Comparison of ENCODE assay signal across 16 mouse cellular contexts in the genomic region with DNA sequence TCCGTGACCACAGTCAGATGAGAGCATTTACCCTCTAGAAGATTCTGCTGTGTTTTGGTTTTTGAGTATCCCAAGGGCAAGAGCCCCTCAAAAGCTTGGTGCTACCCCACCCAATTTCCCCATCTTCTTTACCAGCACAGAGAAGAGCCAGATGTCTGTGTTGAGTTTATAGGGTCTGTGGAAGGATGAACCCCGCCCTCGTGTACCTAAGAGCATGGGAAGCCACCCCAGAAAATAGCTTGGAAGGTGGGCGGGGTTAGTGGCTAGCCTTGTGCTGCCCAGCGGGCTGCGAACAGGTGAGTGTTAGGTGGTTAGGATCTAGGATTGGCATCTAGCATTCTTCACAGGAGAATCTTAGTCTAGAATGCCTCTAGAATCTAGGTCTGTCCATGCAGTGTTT.
DNase-seq lines count a peak whose midpoint lies in the region; ATAC-seq and TF ChIP-seq lines count a peak whose summit lies in the region.
"Had no signal": no experiment of that assay in that cellular context is flagged by ENCODE, and none has a peak within 500 bp of the region (broad histone marks: within the 10 kb centered on the region; RNA-seq: fewer than 3 reads in every experiment).

No protein-coding gene starts in this region.

- H3K27me3 ChIP-seq in hindbrain, embryonic 14.5 days (ENCODE audit: control insufficient read depth, insufficient read depth, low read length) = no peaks in the 10 kb centered on the region
- H3K27me3 ChIP-seq in hindbrain, embryonic 16.5 days (replicated peaks; ENCODE audit: control insufficient read depth, insufficient read depth, low read length) = no peaks in the 10 kb centered on the region
- H3K27me3 ChIP-seq in embryonic facial prominence, embryonic 10.5 days (replicated peaks; ENCODE audit: low read depth, poor library complexity, severe bottlenecking) = no peaks in the 10 kb centered on the region
- no peaks in the 10 kb centered on the region for H3K27me3 ChIP-seq in midbrain, embryonic 13.5 days
- H3K27me3 ChIP-seq: liver, embryonic 15.5 days had no signal

- 92% methylated on average over 6 of the region's 6 CpGs for WGBS in hindbrain, embryonic 14.5 days
- WGBS in hindbrain, embryonic 16.5 days = 92% methylated on average over 6 of the region's 6 CpGs
- WGBS in embryonic facial prominence, embryonic 10.5 days = 88% methylated on average over 6 of the region's 6 CpGs
- WGBS in midbrain, embryonic 13.5 days = 86% methylated on average over 6 of the region's 6 CpGs
- 91% methylated on average over 6 of the region's 6 CpGs for WGBS in lung, adult 2 months

- DNase-seq in cerebellum, postnatal 25 days = peak; percentile 4 to 11
- DNase-seq in cerebellum, adult 9-11 months = no peak
- DNase-seq in hindbrain, embryonic 14.5 days (ENCODE audit: low spot score) = no peak
- DNase-seq in embryonic facial prominence, embryonic 10.5 days (ENCODE audit: low spot score) = peak; percentile 5
- DNase-seq in lung, adult 2 months = no peak
- DNase-seq in frontal cortex, postnatal 25 days (ENCODE audit: low spot score in 2 of 2) = no peak
- DNase-seq: gastrocnemius, adult 2 months; lung, postnatal 36 days; right cerebral cortex, postnatal 14 days; thymus, postnatal 14 days had no signal

- TF ChIP-seq POLR2A in lung, adult 2 months (IDR thresholded peaks at IDR 0.05; ENCODE audit: borderline replicate concordance, extremely low read depth, low read depth, low read length) = no peak

- H3K36me3 ChIP-seq in hindbrain, embryonic 14.5 days (replicated peaks; ENCODE audit: control insufficient read depth, insufficient read depth) = no peaks in the 10 kb centered on the region
- H3K36me3 ChIP-seq in hindbrain, embryonic 16.5 days (ENCODE audit: control insufficient read depth, insufficient read depth, low read length) = no peaks in the 10 kb centered on the region
- peaks cover 18% of the 10 kb centered on the region for H3K36me3 ChIP-seq in embryonic facial prominence, embryonic 10.5 days (replicated peaks)
- H3K36me3 ChIP-seq in midbrain, embryonic 13.5 days = no peaks in the 10 kb centered on the region
- H3K36me3 ChIP-seq: liver, embryonic 15.5 days had no signal

- H3K4me2 ChIP-seq in hindbrain, embryonic 14.5 days (replicated peaks) = no peak overlapping the region
- H3K4me2 ChIP-seq in hindbrain, embryonic 16.5 days (ENCODE audit: low read length) = no peak overlapping the region
- no peak overlapping the region for H3K4me2 ChIP-seq in midbrain, embryonic 13.5 days (replicated peaks)
- H3K4me2 ChIP-seq: liver, embryonic 15.5 days had no signal

- TF ChIP-seq CTCF in lung, adult 2 months (IDR thresholded peaks at IDR 0.05; ENCODE audit: insufficient read depth, low read length) = no peak

- no peak overlapping the region for H3K9ac ChIP-seq in hindbrain, embryonic 14.5 days
- no peak overlapping the region for H3K9ac ChIP-seq in hindbrain, embryonic 16.5 days (ENCODE audit: low read depth, low read length)
- no peak overlapping the region for H3K9ac ChIP-seq in midbrain, embryonic 13.5 days (replicated peaks)
- H3K9ac ChIP-seq: liver, embryonic 15.5 days had no signal

- H3K9me3 ChIP-seq in hindbrain, embryonic 14.5 days (ENCODE audit: control insufficient read depth, low read length) = no peaks in the 10 kb centered on the region
- no peaks in the 10 kb centered on the region for H3K9me3 ChIP-seq in hindbrain, embryonic 16.5 days (ENCODE audit: control insufficient read depth, low read length)
- no peaks in the 10 kb centered on the region for H3K9me3 ChIP-seq in embryonic facial prominence, embryonic 10.5 days
- no peaks in the 10 kb centered on the region for H3K9me3 ChIP-seq in midbrain, embryonic 13.5 days
- H3K9me3 ChIP-seq: liver, embryonic 15.5 days had no signal

- peak overlapping the region; percentile 61 for H3K27ac ChIP-seq in hindbrain, embryonic 14.5 days
- no peak overlapping the region for H3K27ac ChIP-seq in hindbrain, embryonic 16.5 days (ENCODE audit: low read depth, low read length)
- no peak overlapping the region for H3K27ac ChIP-seq in embryonic facial prominence, embryonic 10.5 days (replicated peaks)
- peak overlapping the region; percentile 92 for H3K27ac ChIP-seq in midbrain, embryonic 13.5 days
- H3K27ac ChIP-seq: liver, embryonic 15.5 days had no signal

- H3K4me3 ChIP-seq in hindbrain, embryonic 14.5 days (replicated peaks; ENCODE audit: low read length) = no peak overlapping the region
- no peak overlapping the region for H3K4me3 ChIP-seq in hindbrain, embryonic 16.5 days (ENCODE audit: low read length)
- H3K4me3 ChIP-seq in embryonic facial prominence, embryonic 10.5 days = no peak overlapping the region
- no peak overlapping the region for H3K4me3 ChIP-seq in midbrain, embryonic 13.5 days (replicated peaks)
- no peak overlapping the region for H3K4me3 ChIP-seq in lung, adult 2 months (replicated peaks; ENCODE audit: extremely low read depth, low read depth, low read length)
- H3K4me3 ChIP-seq: erythroblast, embryonic 14.5 days; gastrocnemius, adult 2 months; heart, adult 2 months; liver, embryonic 15.5 days had no signal

- H3K4me1 ChIP-seq in hindbrain, embryonic 14.5 days (replicated peaks; ENCODE audit: control insufficient read depth, insufficient read depth, low read length) = peaks cover 59% of the 10 kb centered on the region
- H3K4me1 ChIP-seq in hindbrain, embryonic 16.5 days (ENCODE audit: control insufficient read depth, insufficient read depth, low read depth, low read length) = peaks cover 35% of the 10 kb centered on the region
- H3K4me1 ChIP-seq in embryonic facial prominence, embryonic 10.5 days = peaks cover 37% of the 10 kb centered on the region
- H3K4me1 ChIP-seq in midbrain, embryonic 13.5 days (replicated peaks) = peaks cover 59% of the 10 kb centered on the region
- H3K4me1 ChIP-seq in lung, adult 2 months (ENCODE audit: control insufficient read depth, insufficient read depth, low read length) = peaks cover 6% of the 10 kb centered on the region
- H3K4me1 ChIP-seq: liver, embryonic 15.5 days had no signal

- ATAC-seq in hindbrain, embryonic 14.5 days (ENCODE audit: low FRiP score) = no peak
- no peak for ATAC-seq in hindbrain, embryonic 16.5 days
- ATAC-seq in midbrain, embryonic 13.5 days = no peak
- ATAC-seq: inflammation-experienced regulatory T-cells, adult 6 months had no signal

Comparison
In these comparisons a context has a peak if more than half of its experiments do, and no peak if none do; other contexts are left out.
1. DNase-seq: peak in cerebellum, postnatal 25 days (2 of 2) and embryonic facial prominence, embryonic 10.5 days (single experiment); none in cerebellum, adult 9-11 months (single experiment), hindbrain, embryonic 14.5 days (single experiment), lung, adult 2 months (single experiment) and frontal cortex, postnatal 25 days (0 of 2).
2. H3K27ac ChIP-seq: peak in hindbrain, embryonic 14.5 days (single experiment) and midbrain, embryonic 13.5 days (single experiment); none in hindbrain, embryonic 16.5 days (single experiment) and embryonic facial prominence, embryonic 10.5 days (single experiment).